Mouse (Mus musculus) liver, embryonic 14.5 days (tissue): ENCODE data around the gene Tnfaip2. TPM values are rescaled to one million over a fixed set of nuclear protein-coding genes. Genes with fewer than 3 reads are reported as not detected.

Source experiments
- ATAC-seq: fragments of 200-750 bp; cut with Nextera tagmentation; 2 replicates; pipeline ENCODE4 v1.8.0; 2017; ENCODE audit warnings: moderate number of reproducible peaks, mild to moderate bottlenecking, moderate library complexity; ENCODE audit not compliant: insufficient read depth
- DNase-seq, 3 experiments: peaks; one replicate each; pipeline ENCODE4 v3.0.0-alpha.2; 2012 to 2013; ENCODE audit warnings: low read depth in 3 of 3, low spot score in 3 of 3
- H3K27ac ChIP-seq: fragments of 300-500 bp; sonication (generic); 2 replicates; pipeline ENCODE4 v1.5.1; 2014; ENCODE audit warnings: moderate library complexity, mild to moderate bottlenecking, control low read depth, inconsistent platforms
- H3K27me3 ChIP-seq: fragments of 300-500 bp; sonication (generic); 2 replicates; pipeline ENCODE4 v1.6.1; 2014; ENCODE audit warnings: mild to moderate bottlenecking, low read length, moderate library complexity; ENCODE audit not compliant: control insufficient read depth, insufficient read depth
- H3K36me3 ChIP-seq: fragments of 300-500 bp; sonication (generic); replicated peaks from 2 replicates; pipeline ENCODE4 v1.6.1; 2014; ENCODE audit warnings: low read depth; ENCODE audit not compliant: control insufficient read depth, insufficient read depth
- H3K4me1 ChIP-seq, 2 experiments: fragments of 200-500 bp in 1 of 2; fragments of 300-500 bp in 1 of 2; sonication (generic) in 1 of 2; replicated peaks; 2 replicates each; pipeline ENCODE4 v1.6.1; 2012 to 2014; ENCODE audit warnings: antibody characterized with exemption in 1 of 2, inconsistent platforms in 1 of 2, low read length in 1 of 2; ENCODE audit not compliant: control insufficient read depth in 2 of 2, insufficient read depth in 2 of 2
- H3K4me2 ChIP-seq: fragments of 300-500 bp; sonication (generic); 2 replicates; pipeline ENCODE4 v1.6.1; 2014; ENCODE audit warnings: low read depth, mild to moderate bottlenecking, control low read depth, moderate library complexity
- H3K4me3 ChIP-seq, 2 experiments: fragments of 200-500 bp in 1 of 2; fragments of 300-500 bp in 1 of 2; sonication (generic) in 1 of 2; 2 replicates each; pipeline ENCODE4 v1.5.1; 2012 to 2014; ENCODE audit warnings: low read depth in 2 of 2, low read length in 2 of 2, mild to moderate bottlenecking in 2 of 2, control low read depth in 1 of 2, inconsistent platforms in 1 of 2, moderate library complexity in 1 of 2; ENCODE audit not compliant: insufficient read depth in 1 of 2
- H3K9ac ChIP-seq: fragments of 300-500 bp; sonication (generic); replicated peaks from 2 replicates; pipeline ENCODE4 v1.6.1; 2014; ENCODE audit warnings: mild to moderate bottlenecking, control low read depth, moderate library complexity
- H3K9me3 ChIP-seq: fragments of 300-500 bp; sonication (generic); 2 replicates; pipeline ENCODE4 v1.6.1; 2016; ENCODE audit warnings: low read length, mixed read lengths; ENCODE audit not compliant: control insufficient read depth
- CTCF ChIP-seq: IDR thresholded peaks from 2 replicates; pipeline ENCODE4 v1.5.1; 2016; ENCODE audit warnings: antibody characterized with exemption, low read depth, control low read depth
- EP300 ChIP-seq: IDR thresholded peaks from 2 replicates; pipeline ENCODE4 v1.6.1; 2016; ENCODE audit warnings: antibody characterized with exemption, low read depth
- WGBS: fragments of 180-500 bp; shearing (Covaris S2); extraction: QIAGEN DNeasy Blood & Tissue Kit; methylation state at CpG from one replicate; pipeline ENCODE4 v1.1.7; 2014; ENCODE audit not compliant: insufficient replicate concordance; 5-methylcytosine and 5-hydroxymethylcytosine counted together
- polyA plus RNA-seq, 2 experiments: library from polyadenylated mRNA; depleted of rRNA in 1 of 2; stranded (reverse) in 1 of 2; unstranded in 1 of 2; fragments of >200 nt; fragmentation: Nextera tagmentation in 1 of 2; extraction: Ambion mirVana in 1 of 2; gene quantifications; 2 replicates each; pipeline versions ENCODE4 v1.2.1 to v1.2.3; 2012 to 2014

The Tnfaip2 gene
- polyA plus RNA-seq, 2 experiments: 57.6 to 78.7 TPM

DNA sequence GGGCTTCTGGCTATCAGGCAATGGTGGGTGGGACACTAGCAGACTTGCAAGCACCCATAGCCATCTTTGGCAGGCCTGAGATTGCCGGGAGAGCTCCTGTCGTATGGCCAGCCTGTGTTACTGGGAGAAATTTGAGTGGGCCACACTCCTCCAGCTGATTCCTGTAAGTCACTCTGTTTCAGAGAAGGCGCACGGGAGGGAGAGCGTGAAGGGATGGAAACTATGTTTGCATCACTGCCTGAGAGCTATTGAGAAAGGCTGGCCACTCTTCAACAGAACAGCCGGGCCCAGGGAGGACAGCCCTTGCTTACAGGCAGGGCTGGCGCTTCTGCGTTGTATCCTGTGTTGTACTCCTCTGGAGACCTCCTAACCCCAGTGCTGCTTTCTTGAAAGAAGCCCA is 5.6 kb upstream of the Tnfaip2 start:
- TF ChIP-seq CTCF (no peak), EP300 (no peak)
- peaks cover 69 to 82% of the 10 kb centered on the region in 2 experiments for H3K4me1 ChIP-seq

GRCm38 (mm10) chr12:111437222-111437900 is 4.9 kb upstream of the Tnfaip2 start:
- Histone ChIP-seq H3K4me3 (no peak overlapping the region), H3K9me3 (no peaks in the 10 kb centered on the region), H3K4me2 (no peak overlapping the region), H3K27me3 (no peaks in the 10 kb centered on the region), H3K4me1 (peaks cover 74 to 86% of the 10 kb centered on the region in 2 experiments), H3K36me3 (no peaks in the 10 kb centered on the region), H3K27ac (peak overlapping the region; percentile 43), H3K9ac (no peak overlapping the region)
- no peak for DNase-seq
- no peak for ATAC-seq
- no peak for TF ChIP-seq CTCF
- TF ChIP-seq EP300: no peak
- WGBS: 34% methylated on average over 5 of the region's 5 CpGs

More for the DNA sequence above, 5.6 kb upstream of the Tnfaip2 start:
- Histone ChIP-seq H3K4me2 (peak overlapping the region; percentile 18; the same call in 1 of the 2 replicates), H3K9ac (no peak overlapping the region), H3K36me3 (no peaks in the 10 kb centered on the region), H3K27me3 (no peaks in the 10 kb centered on the region), H3K4me3 (no peak overlapping the region), H3K27ac (peak overlapping the region; percentile 52), H3K9me3 (no peaks in the 10 kb centered on the region)
- ATAC-seq (no peak), DNase-seq (no peak)
- 67% methylated on average over 8 of the region's 8 CpGs for WGBS

DNA sequence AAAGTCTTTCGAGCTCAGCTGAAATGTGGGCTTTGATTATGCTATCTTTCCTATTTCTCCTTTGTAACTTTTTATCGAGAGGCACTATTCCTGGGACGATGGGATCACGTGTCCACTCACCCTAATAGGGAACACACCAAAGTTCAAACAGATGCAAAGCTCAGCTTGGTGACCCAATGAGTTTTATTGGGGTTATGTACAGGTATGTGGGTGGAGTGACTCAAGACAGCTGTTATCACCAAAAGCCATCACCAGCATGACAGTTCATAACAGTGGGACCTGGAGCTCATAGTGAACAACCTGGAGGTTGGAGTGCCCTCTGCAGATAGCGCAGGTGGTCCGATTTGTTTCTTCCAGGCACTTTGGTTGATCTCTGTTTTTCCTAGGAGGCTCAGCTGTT is 3.4 kb upstream of the Tnfaip2 start:
- H3K36me3 ChIP-seq: no peaks in the 10 kb centered on the region
- ATAC-seq (no peak), DNase-seq (no peak)
- no peaks in the 10 kb centered on the region for H3K27me3 ChIP-seq
- no peak overlapping the region for H3K4me3 ChIP-seq
- no peak for TF ChIP-seq EP300
- no peak for TF ChIP-seq CTCF
- 66% methylated on average over 6 of the region's 6 CpGs for WGBS
- H3K4me1 ChIP-seq: peaks cover 63 to 73% of the 10 kb centered on the region in 2 experiments
- no peak overlapping the region for H3K27ac ChIP-seq
- no peaks in the 10 kb centered on the region for H3K9me3 ChIP-seq
- no peak overlapping the region for H3K9ac ChIP-seq
- H3K4me2 ChIP-seq: no peak overlapping the region

- TF ChIP-seq CTCF: no peak
- no peak for TF ChIP-seq EP300
- no peak overlapping the region for H3K4me3 ChIP-seq
- H3K27ac ChIP-seq: no peak overlapping the region
- ATAC-seq: no peak
- H3K9me3 ChIP-seq: no peaks in the 10 kb centered on the region
- no peaks in the 10 kb centered on the region for H3K27me3 ChIP-seq
- WGBS: 80% methylated on average over 9 of the region's 9 CpGs
- no peak overlapping the region for H3K4me2 ChIP-seq
- peaks cover 13% of the 10 kb centered on the region for H3K36me3 ChIP-seq
- H3K4me1 ChIP-seq: peaks cover 54 to 68% of the 10 kb centered on the region in 2 experiments
- no peak overlapping the region for H3K9ac ChIP-seq
- no peak for DNase-seq
Measured at GRCm38 (mm10) chr12:111440701-111441373, 1.4 kb upstream of the Tnfaip2 start.

- ATAC-seq (no peak), DNase-seq (no peak)
- Histone ChIP-seq H3K9me3 (no peaks in the 10 kb centered on the region), H3K36me3 (peaks cover 20% of the 10 kb centered on the region), H3K4me1 (peaks cover 50 to 66% of the 10 kb centered on the region in 2 experiments), H3K27ac (peak overlapping the region; percentile 96), H3K4me3 (no peak overlapping the region), H3K27me3 (no peaks in the 10 kb centered on the region), H3K4me2 (peak overlapping the region; percentile 65), H3K9ac (no peak overlapping the region)
- TF ChIP-seq EP300: no peak
- TF ChIP-seq CTCF: no peak
- 65% methylated on average over 3 of the region's 3 CpGs for WGBS
Measured at GRCm38 (mm10) chr12:111441523-111441922, 746 bp upstream of the Tnfaip2 start.
